Mouse (Mus musculus) liver, embryonic 16.5 days (tissue): ENCODE measurements around the gene Olfr12. TPM values are rescaled to one million over a fixed set of nuclear protein-coding genes. Genes with fewer than 3 reads are reported as not detected.

ENCODE experiments used
- ATAC-seq: fragments of 200-750 bp; cut with Nextera tagmentation; 2 replicates; pipeline ENCODE4 v1.8.0; 2017; ENCODE audit warnings: low read depth, mild to moderate bottlenecking, moderate number of reproducible peaks, moderate library complexity
- H3K27ac ChIP-seq: fragments of 300-500 bp; sonication (generic); 2 replicates; pipeline ENCODE4 v1.5.1; 2014; ENCODE audit warnings: mild to moderate bottlenecking, low read length
- H3K27me3 ChIP-seq: fragments of 300-500 bp; sonication (generic); 2 replicates; pipeline ENCODE4 v1.6.1; 2014; ENCODE audit warnings: low read depth, low read length, mixed read lengths; ENCODE audit not compliant: control insufficient read depth, insufficient read depth
- H3K36me3 ChIP-seq: fragments of 300-500 bp; sonication (generic); 2 replicates; pipeline ENCODE4 v1.6.1; 2014; ENCODE audit warnings: mild to moderate bottlenecking; ENCODE audit not compliant: control insufficient read depth, insufficient read depth
- H3K4me1 ChIP-seq: fragments of 300-500 bp; sonication (generic); 2 replicates; pipeline ENCODE4 v1.6.1; 2014; ENCODE audit warnings: low read depth, low read length, mixed read lengths; ENCODE audit not compliant: control insufficient read depth
- H3K4me2 ChIP-seq: fragments of 300-500 bp; sonication (generic); 2 replicates; pipeline ENCODE4 v1.6.1; 2014; ENCODE audit warnings: low read depth, low read length, mixed read lengths
- H3K4me3 ChIP-seq: fragments of 300-500 bp; sonication (generic); 2 replicates; pipeline ENCODE4 v1.5.1; 2014; ENCODE audit warnings: low read depth, mild to moderate bottlenecking, low read length
- H3K9ac ChIP-seq: fragments of 300-500 bp; sonication (generic); 2 replicates; pipeline ENCODE4 v1.6.1; 2014; ENCODE audit warnings: low read depth, low read length
- H3K9me3 ChIP-seq: fragments of 300-500 bp; sonication (generic); replicated peaks from 2 replicates; pipeline ENCODE4 v1.6.1; 2016; ENCODE audit warnings: low read length; ENCODE audit not compliant: control insufficient read depth
- WGBS: fragments of 180-500 bp; shearing (Covaris S2); extraction: QIAGEN DNeasy Blood & Tissue Kit; methylation state at CpG from one replicate; pipeline ENCODE4 v1.1.7; 2014; ENCODE audit not compliant: insufficient replicate concordance; 5-methylcytosine and 5-hydroxymethylcytosine counted together
- polyA plus RNA-seq: library from polyadenylated mRNA; unstranded; fragments of >200 nt; fragmentation: Nextera tagmentation; extraction: Ambion mirVana; gene quantifications from 2 replicates; pipeline ENCODE4 v1.2.1, GENCODE M21; 2015

Gene Olfr12
- not detected in 2 replicates for polyA plus RNA-seq

GRCm38 (mm10) chr1:92617488-92617887 is at the start of gene Olfr12:
Gene Olfr12, plus strand, starts transcription at chr1:92617788.
- Histone ChIP-seq H3K4me2 (no peak within 1 kb of the TSS), H3K36me3 (no peaks in the 10 kb centered on the region), H3K9ac (no peak within 1 kb of the TSS), H3K27me3 (no peaks in the 10 kb centered on the region), H3K4me1 (no peaks in the 10 kb centered on the region), H3K4me3 (no peak within 1 kb of the TSS), H3K9me3 (no peaks in the 10 kb centered on the region), H3K27ac (no peak within 1 kb of the TSS)
- 45% methylated on average over 2 of the region's 2 CpGs for WGBS
- ATAC-seq: no peak

- Histone ChIP-seq H3K27me3 (no peaks in the 10 kb centered on the region), H3K4me3 (no peak within 1 kb of the TSS), H3K4me2 (no peak within 1 kb of the TSS), H3K36me3 (no peaks in the 10 kb centered on the region), H3K4me1 (no peaks in the 10 kb centered on the region), H3K27ac (no peak within 1 kb of the TSS), H3K9ac (no peak within 1 kb of the TSS), H3K9me3 (no peaks in the 10 kb centered on the region)
- WGBS: 57% methylated on average over 3 of the region's 3 CpGs
- no peak for ATAC-seq
Measured at GRCm38 (mm10) chr1:92571022-92571421, 46.6 kb upstream of the Olfr12 start, which contains the start of gene Olfr1413. Gene Olfr1413, plus strand, starts transcription at chr1:92571322.

GRCm38 (mm10) chr1:92585479-92585878 is 32.1 kb upstream of the Olfr12 start, which contains the start of gene Olfr1412:
Gene Olfr1412, plus strand, starts transcription at chr1:92585779.
- no peak for ATAC-seq
- H3K4me1 ChIP-seq: no peaks in the 10 kb centered on the region
- no peak within 1 kb of the TSS for H3K4me3 ChIP-seq
- no peaks in the 10 kb centered on the region for H3K27me3 ChIP-seq
- WGBS: 67% methylated on average over 2 of the region's 2 CpGs
- H3K27ac ChIP-seq: no peak within 1 kb of the TSS
- no peak within 1 kb of the TSS for H3K9ac ChIP-seq
- no peaks in the 10 kb centered on the region for H3K9me3 ChIP-seq
- H3K4me2 ChIP-seq: no peak within 1 kb of the TSS
- no peaks in the 10 kb centered on the region for H3K36me3 ChIP-seq

GRCm38 (mm10) chr1:92594111-92594510 is 23.5 kb upstream of the Olfr12 start, which contains the start of gene Olfr1411:
Gene Olfr1411, plus strand, starts transcription at chr1:92594411.
- Histone ChIP-seq H3K9me3 (no peaks in the 10 kb centered on the region), H3K9ac (no peak within 1 kb of the TSS), H3K4me1 (no peaks in the 10 kb centered on the region), H3K27me3 (no peaks in the 10 kb centered on the region), H3K4me3 (no peak within 1 kb of the TSS), H3K27ac (no peak within 1 kb of the TSS), H3K36me3 (no peaks in the 10 kb centered on the region), H3K4me2 (no peak within 1 kb of the TSS)
- ATAC-seq: no peak

- Histone ChIP-seq H3K4me2 (no peak overlapping the region), H3K36me3 (no peaks in the 10 kb centered on the region), H3K4me3 (no peak overlapping the region), H3K4me1 (no peaks in the 10 kb centered on the region), H3K9ac (no peak overlapping the region), H3K9me3 (no peaks in the 10 kb centered on the region), H3K27me3 (no peaks in the 10 kb centered on the region), H3K27ac (no peak overlapping the region)
- ATAC-seq: no peak
- 51% methylated on average over 3 of the region's 3 CpGs for WGBS
Measured at GRCm38 (mm10) chr1:92596019-92596418, 21.6 kb upstream of the Olfr12 start.

- no peak for ATAC-seq
- Histone ChIP-seq H3K27me3 (no peaks in the 10 kb centered on the region), H3K9me3 (no peaks in the 10 kb centered on the region), H3K9ac (no peak within 1 kb of the TSS), H3K4me3 (no peak within 1 kb of the TSS), H3K4me2 (no peak within 1 kb of the TSS), H3K4me1 (no peaks in the 10 kb centered on the region), H3K36me3 (no peaks in the 10 kb centered on the region), H3K27ac (no peak within 1 kb of the TSS)
- 43% methylated on average over 1 of the region's 1 CpGs for WGBS
Measured at GRCm38 (mm10) chr1:92605482-92605881, 12.1 kb upstream of the Olfr12 start, which contains the start of gene Olfr1410. Gene Olfr1410, plus strand, starts transcription at chr1:92605782.

GRCm38 (mm10) chr1:92607711-92608110 is 9.9 kb upstream of the Olfr12 start:
- Histone ChIP-seq H3K36me3 (no peaks in the 10 kb centered on the region), H3K4me2 (no peak overlapping the region), H3K4me1 (no peaks in the 10 kb centered on the region), H3K27me3 (no peaks in the 10 kb centered on the region), H3K9me3 (no peaks in the 10 kb centered on the region), H3K27ac (no peak overlapping the region), H3K4me3 (no peak overlapping the region), H3K9ac (no peak overlapping the region)
- 54% methylated on average over 4 of the region's 4 CpGs for WGBS
- no peak for ATAC-seq

- H3K4me1 ChIP-seq: no peaks in the 10 kb centered on the region
- no peak overlapping the region for H3K27ac ChIP-seq
- no peaks in the 10 kb centered on the region for H3K9me3 ChIP-seq
- no peak overlapping the region for H3K9ac ChIP-seq
- H3K36me3 ChIP-seq: no peaks in the 10 kb centered on the region
- no peak for ATAC-seq
- no peak overlapping the region for H3K4me2 ChIP-seq
- no peaks in the 10 kb centered on the region for H3K27me3 ChIP-seq
- WGBS: 3% methylated on average over 5 of the region's 5 CpGs
- no peak overlapping the region for H3K4me3 ChIP-seq
Measured at GRCm38 (mm10) chr1:92611008-92611407, 6.6 kb upstream of the Olfr12 start.

GRCm38 (mm10) chr1:92613175-92613574 is 4.4 kb upstream of the Olfr12 start:
- Histone ChIP-seq H3K9ac (no peak overlapping the region), H3K4me3 (no peak overlapping the region), H3K36me3 (no peaks in the 10 kb centered on the region), H3K4me2 (no peak overlapping the region), H3K4me1 (no peaks in the 10 kb centered on the region), H3K9me3 (no peaks in the 10 kb centered on the region), H3K27ac (no peak overlapping the region), H3K27me3 (no peaks in the 10 kb centered on the region)
- no peak for ATAC-seq
- WGBS: 29% methylated on average over 4 of the region's 4 CpGs
